Mouse (Mus musculus) stomach, postnatal 0 days (tissue): Measurements from ENCODE around the gene Panx1. TPM values are rescaled to one million over a fixed set of nuclear protein-coding genes. Genes with fewer than 3 reads are reported as not detected.

ENCODE experiments used
- ATAC-seq: fragments of 200-750 bp; cut with Nextera tagmentation; 2 replicates; pipeline ENCODE4 v1.8.0; 2017; ENCODE audit not compliant: low FRiP score, low TSS enrichment
- DNase-seq: peaks from one replicate; pipeline ENCODE4 v3.0.0-alpha.2; 2016; ENCODE audit warnings: low spot score
- H3K27ac ChIP-seq: fragments of 300-500 bp; sonication (generic); replicated peaks from 2 replicates; pipeline ENCODE4 v1.5.1; 2014; ENCODE audit warnings: mild to moderate bottlenecking, control low read depth
- H3K27me3 ChIP-seq: fragments of 300-500 bp; sonication (generic); 2 replicates; pipeline ENCODE4 v1.6.1; 2014; ENCODE audit warnings: low read length; ENCODE audit not compliant: control insufficient read depth, insufficient read depth
- H3K36me3 ChIP-seq: fragments of 300-500 bp; sonication (generic); 2 replicates; pipeline ENCODE4 v1.6.1; 2014; ENCODE audit warnings: low read length, mixed read lengths; ENCODE audit not compliant: control insufficient read depth, insufficient read depth
- H3K4me1 ChIP-seq: fragments of 300-500 bp; sonication (generic); replicated peaks from 2 replicates; pipeline ENCODE4 v1.6.1; 2014; ENCODE audit warnings: antibody characterized with exemption; ENCODE audit not compliant: control insufficient read depth, insufficient read depth
- H3K4me2 ChIP-seq: fragments of 300-500 bp; sonication (generic); replicated peaks from 2 replicates; pipeline ENCODE4 v1.6.1; 2014; ENCODE audit warnings: low read depth, mild to moderate bottlenecking, control low read depth, moderate library complexity
- H3K4me3 ChIP-seq: fragments of 300-500 bp; sonication (generic); 2 replicates; pipeline ENCODE4 v1.5.1; 2014; ENCODE audit warnings: low read depth, low read length, control low read depth
- H3K9ac ChIP-seq: fragments of 300-500 bp; sonication (generic); 2 replicates; pipeline ENCODE4 v1.6.1; 2014; ENCODE audit warnings: mild to moderate bottlenecking, low read length, control low read depth, mixed read lengths
- H3K9me3 ChIP-seq: fragments of 300-500 bp; sonication (generic); 2 replicates; pipeline ENCODE4 v1.6.1; 2016; ENCODE audit warnings: low read length; ENCODE audit not compliant: control insufficient read depth
- CTCF ChIP-seq: IDR thresholded peaks from 2 replicates; pipeline ENCODE4 v1.5.1; 2016; ENCODE audit warnings: antibody characterized with exemption, low read depth, mild to moderate bottlenecking, moderate library complexity
- EP300 ChIP-seq: optimal IDR thresholded peaks from 2 replicates; pipeline ENCODE3; 2016; ENCODE audit warnings: antibody characterized with exemption
- WGBS: fragments of 180-500 bp; shearing (Covaris S2); extraction: QIAGEN DNeasy Blood & Tissue Kit; methylation state at CpG from one replicate; pipeline ENCODE4 v1.1.7; 2014; 5-methylcytosine and 5-hydroxymethylcytosine counted together
- polyA plus RNA-seq: library from polyadenylated mRNA; unstranded; fragments of >200 nt; fragmentation: Nextera tagmentation; extraction: Ambion mirVana; gene quantifications from 2 replicates; pipeline ENCODE4 v1.2.1, GENCODE M21; 2015

Gene Panx1
- polyA plus RNA-seq, 1 experiment from 2014 or later = 27.8 TPM

DNA sequence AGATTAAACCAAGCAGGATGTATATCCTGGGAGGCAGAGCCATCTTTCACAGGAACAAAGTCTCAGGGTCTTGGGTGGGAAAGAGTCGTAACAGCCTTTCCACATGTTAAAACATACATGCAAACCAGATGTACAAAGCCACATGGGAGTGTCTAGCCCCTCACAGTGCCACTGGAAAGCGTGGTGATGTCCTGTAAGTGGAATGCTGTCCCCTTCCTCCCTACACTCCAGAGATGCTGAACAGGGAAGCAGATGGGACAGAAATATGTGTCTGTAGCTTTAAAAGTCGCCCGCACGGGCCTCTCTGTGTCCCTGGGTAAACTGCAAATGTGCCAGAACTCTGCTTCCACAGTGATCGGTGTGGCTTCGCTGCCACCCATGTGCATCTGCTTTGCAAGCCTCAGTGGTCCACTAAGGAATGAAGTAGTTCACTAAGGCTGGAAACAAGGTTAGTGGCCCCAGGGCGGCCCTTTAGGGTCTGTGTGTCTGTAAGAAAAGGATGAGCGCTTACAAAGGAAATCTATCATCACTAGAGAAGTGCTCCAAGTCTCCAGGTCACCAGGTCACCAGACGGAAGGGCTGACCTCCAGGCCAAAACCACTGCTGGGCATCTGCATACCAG is 41.5 kb downstream of the Panx1 start:
- ATAC-seq = no peak
- 66% methylated on average over 10 of the region's 10 CpGs for WGBS
- TF ChIP-seq CTCF (no peak), EP300 (no peak)
- H3K27me3 ChIP-seq = no peaks in the 10 kb centered on the region
- no peak for DNase-seq
- H3K4me2 ChIP-seq = no peak overlapping the region
- H3K36me3 ChIP-seq = peaks cover 5% of the 10 kb centered on the region
- H3K27ac ChIP-seq = no peak overlapping the region
- no peak overlapping the region for H3K4me3 ChIP-seq
- no peak overlapping the region for H3K9ac ChIP-seq
- H3K4me1 ChIP-seq = no peaks in the 10 kb centered on the region
- H3K9me3 ChIP-seq = no peaks in the 10 kb centered on the region

DNA sequence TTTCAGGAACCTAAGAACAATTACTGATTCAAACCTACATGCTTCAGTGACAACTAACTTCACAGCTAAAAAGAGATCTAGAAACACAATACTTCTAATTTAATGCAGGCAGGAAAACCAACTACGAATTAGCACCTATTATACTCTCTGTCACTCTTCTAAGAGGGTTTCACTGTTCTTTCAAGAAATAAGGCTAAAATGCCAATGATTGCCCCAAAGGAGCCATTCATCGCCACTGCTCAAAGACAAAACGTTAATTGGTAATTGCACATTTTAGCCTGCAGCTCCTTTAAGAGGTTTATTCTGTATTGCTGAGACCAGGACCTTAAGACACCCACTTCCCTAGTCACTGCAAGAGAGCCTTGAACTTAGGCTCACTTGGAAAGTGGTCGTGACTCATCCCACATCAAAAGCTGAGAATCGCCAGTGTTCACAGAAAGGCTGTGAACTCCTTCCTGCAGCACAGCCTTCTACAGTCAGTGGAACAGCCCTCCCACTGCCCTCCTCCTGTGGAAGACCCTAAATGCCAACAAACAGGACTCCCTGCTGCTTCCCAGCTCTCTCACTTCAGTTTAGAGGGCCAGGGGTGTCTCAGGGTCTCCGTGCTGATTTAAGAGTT is 42.2 kb downstream of the Panx1 start:
- TF ChIP-seq CTCF (no peak), EP300 (no peak)
- Histone ChIP-seq H3K4me2 (no peak overlapping the region), H3K9me3 (no peaks in the 10 kb centered on the region), H3K9ac (no peak overlapping the region), H3K27me3 (no peaks in the 10 kb centered on the region), H3K36me3 (peaks cover 5% of the 10 kb centered on the region), H3K27ac (no peak overlapping the region), H3K4me3 (no peak overlapping the region), H3K4me1 (no peaks in the 10 kb centered on the region)
- WGBS = 64% methylated on average over 6 of the region's 6 CpGs
- no peak for ATAC-seq
- DNase-seq = no peak

DNA sequence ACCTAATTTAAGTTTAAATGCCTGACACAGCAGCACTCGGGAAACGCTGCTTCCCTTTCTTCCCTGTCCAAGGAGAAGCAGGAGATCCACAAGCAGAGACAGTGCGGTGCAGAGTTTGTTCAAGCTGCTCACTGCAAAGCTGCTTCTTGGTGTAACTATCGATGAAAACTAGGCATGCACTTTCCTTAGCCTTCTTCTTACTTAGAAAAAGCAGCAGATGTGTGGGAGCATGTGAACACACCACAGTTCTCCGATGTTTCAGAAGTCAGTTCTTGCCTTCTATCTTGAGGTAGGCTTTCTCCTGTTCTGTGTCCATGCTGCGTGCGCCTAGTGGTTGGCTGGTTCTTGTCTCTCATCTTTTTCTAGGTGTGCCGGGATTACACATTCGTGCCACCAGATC is 46.5 kb downstream of the Panx1 start:
- 86% methylated on average over 9 of the region's 9 CpGs for WGBS
- Histone ChIP-seq H3K4me2 (no peak overlapping the region), H3K4me1 (no peaks in the 10 kb centered on the region), H3K27me3 (no peaks in the 10 kb centered on the region), H3K36me3 (no peaks in the 10 kb centered on the region), H3K9ac (no peak overlapping the region), H3K4me3 (no peak overlapping the region), H3K9me3 (no peaks in the 10 kb centered on the region), H3K27ac (no peak overlapping the region)
- ATAC-seq (no peak), DNase-seq (no peak)
- no peak for TF ChIP-seq EP300
- TF ChIP-seq CTCF = no peak

DNA sequence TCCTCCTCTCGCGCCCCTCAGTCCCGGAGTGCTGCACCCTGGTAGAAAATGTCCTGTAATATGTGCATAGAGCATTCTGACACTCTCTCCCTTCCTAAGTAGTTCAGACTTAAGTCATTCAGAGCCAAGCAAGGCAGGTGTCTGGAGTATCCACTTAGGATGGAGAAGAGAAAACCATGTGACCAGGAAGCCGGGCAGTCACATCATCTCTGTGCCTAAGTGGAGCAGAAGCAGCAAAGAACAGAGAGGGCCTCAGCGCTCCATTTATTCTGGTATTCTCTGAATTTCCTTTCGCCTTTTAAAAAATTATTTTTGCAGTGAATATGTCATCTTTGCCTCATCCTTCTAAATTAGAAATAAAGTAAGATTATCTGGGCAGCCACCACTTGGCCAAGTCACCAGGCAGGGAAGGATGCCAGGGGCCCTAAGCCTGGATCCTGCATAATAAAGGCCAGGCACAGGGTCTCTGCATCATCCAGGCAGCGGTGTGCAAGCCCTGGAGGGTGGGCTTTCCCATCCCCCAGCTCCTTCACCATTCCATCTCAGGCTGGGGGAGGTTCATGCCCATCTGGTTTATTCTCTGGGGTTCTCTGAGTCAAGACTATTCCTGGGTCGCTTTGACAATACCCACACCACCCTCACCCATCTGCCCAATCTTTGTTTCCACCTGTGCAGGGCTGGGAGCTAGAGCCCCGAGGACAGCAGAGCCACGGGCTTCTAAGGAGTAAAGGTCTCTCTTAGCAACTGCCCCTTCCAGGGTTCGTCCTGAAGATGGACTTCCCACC is 47.8 kb downstream of the Panx1 start:
- WGBS = 73% methylated on average over 11 of the region's 11 CpGs
- ATAC-seq (no peak), DNase-seq (no peak)
- Histone ChIP-seq H3K4me2 (no peak overlapping the region), H3K9me3 (no peaks in the 10 kb centered on the region), H3K9ac (no peak overlapping the region), H3K27ac (no peak overlapping the region), H3K4me3 (no peak overlapping the region), H3K4me1 (no peaks in the 10 kb centered on the region), H3K27me3 (no peaks in the 10 kb centered on the region), H3K36me3 (no peaks in the 10 kb centered on the region)
- no peak for TF ChIP-seq CTCF
- TF ChIP-seq EP300 = no peak

DNA sequence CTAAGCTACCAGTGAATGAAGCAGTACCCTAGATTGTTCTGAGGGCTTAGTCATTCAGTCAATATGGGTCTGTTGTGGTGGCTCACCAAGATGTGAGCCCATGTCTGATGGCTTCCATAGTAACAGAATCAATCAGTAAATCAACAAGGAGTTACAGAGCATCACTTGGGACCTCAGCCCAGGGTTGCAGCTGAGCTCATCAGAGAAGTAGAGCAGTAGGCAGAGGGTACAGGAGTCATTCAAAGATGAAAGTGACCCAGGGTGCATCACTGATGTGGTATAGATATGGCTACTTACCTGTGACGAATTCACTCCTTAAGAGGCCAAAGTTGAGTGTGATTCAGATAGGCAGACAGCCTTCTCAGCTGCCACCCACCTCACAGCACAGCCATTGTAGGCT is 49.8 kb downstream of the Panx1 start:
- no peak for TF ChIP-seq EP300
- no peak for TF ChIP-seq CTCF
- Histone ChIP-seq H3K36me3 (no peaks in the 10 kb centered on the region), H3K27me3 (no peaks in the 10 kb centered on the region), H3K9ac (no peak overlapping the region), H3K27ac (no peak overlapping the region), H3K4me2 (no peak overlapping the region), H3K4me1 (no peaks in the 10 kb centered on the region), H3K4me3 (no peak overlapping the region), H3K9me3 (no peaks in the 10 kb centered on the region)
- WGBS = 59% methylated on average over 1 of the region's 1 CpGs
- ATAC-seq (no peak), DNase-seq (no peak)
